Mouse (Mus musculus): ENCODE results near the gene Aph1a. TPM values are rescaled to one million over a fixed set of nuclear protein-coding genes. Genes with fewer than 3 reads are reported as not detected.

The Aph1a gene
- polyA plus RNA-seq, 1 experiment from 2014 or later, result 44.1 TPM

- peak overlapping the region; percentile 99 for H3K9ac ChIP-seq (ENCODE audit: low read length)
- peak overlapping the region; percentile 66 for H3K4me2 ChIP-seq (ENCODE audit: low read length)
- H3K36me3 ChIP-seq (ENCODE audit: control insufficient read depth, insufficient read depth, low read length), result peaks cover 19% of the 10 kb centered on the region
- H3K27ac ChIP-seq (ENCODE audit: low read depth), result peak overlapping the region; percentile 94
- peak; percentile 66 for DNase-seq (ENCODE audit: low spot score)
- ATAC-seq (replicated peaks; ENCODE audit: low FRiP score, low TSS enrichment, low read depth), result no peak
- H3K27me3 ChIP-seq (replicated peaks; ENCODE audit: control insufficient read depth, insufficient read depth, low read length), result no peaks in the 10 kb centered on the region
- H3K4me1 ChIP-seq (replicated peaks; ENCODE audit: control insufficient read depth, insufficient read depth, low read length), result 0 out of 2 replicates have a peak, but pooled peaks cover 15% of the 10 kb centered on the region
- WGBS, result under 1% methylated on average over 5 of the region's 5 CpGs
- H3K9me3 ChIP-seq (ENCODE audit: control insufficient read depth, low read length), result no peaks in the 10 kb centered on the region
- H3K4me3 ChIP-seq (ENCODE audit: low read depth, low read length), result peak overlapping the region; percentile 95
Observed at GRCm38 (mm10) chr3:95930471-95930789, 36.7 kb downstream of the Aph1a start.

DNA sequence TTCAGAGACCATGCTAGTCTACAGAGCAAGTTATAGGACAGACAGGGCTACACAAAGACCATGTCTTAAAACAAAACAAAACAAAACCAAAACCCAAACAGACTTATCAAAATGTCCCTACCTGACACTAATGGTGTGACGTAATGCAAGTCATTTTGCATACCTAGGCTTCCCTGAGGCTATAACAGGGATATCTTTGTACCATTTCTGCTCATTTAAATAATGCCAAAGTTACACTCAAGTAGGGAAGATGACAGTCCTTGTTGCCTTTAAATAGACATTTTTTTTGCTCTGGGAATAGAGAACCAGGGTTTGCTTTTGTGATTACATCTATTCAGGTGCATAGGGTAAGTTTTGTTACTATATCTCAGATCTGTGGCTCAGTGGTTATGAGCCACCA is 37.7 kb downstream of the Aph1a start:
- WGBS, result 100% methylated on average over 1 of the region's 1 CpGs
- H3K4me3 ChIP-seq (ENCODE audit: low read depth, low read length), result no peak overlapping the region

GRCm38 (mm10) chr3:95932157-95932556 is 38.4 kb downstream of the Aph1a start:
- no peak overlapping the region for H3K27ac ChIP-seq (ENCODE audit: low read depth)
- H3K9me3 ChIP-seq (ENCODE audit: control insufficient read depth, low read length), result no peaks in the 10 kb centered on the region
- DNase-seq (ENCODE audit: low spot score) (no peak), ATAC-seq (replicated peaks; ENCODE audit: low FRiP score, low TSS enrichment, low read depth) (no peak)
- no peak overlapping the region for H3K9ac ChIP-seq (ENCODE audit: low read length)
- no peak overlapping the region for H3K4me2 ChIP-seq (ENCODE audit: low read length)
- no peaks in the 10 kb centered on the region for H3K27me3 ChIP-seq (replicated peaks; ENCODE audit: control insufficient read depth, insufficient read depth, low read length)
- peaks cover 29% of the 10 kb centered on the region for H3K36me3 ChIP-seq (ENCODE audit: control insufficient read depth, insufficient read depth, low read length)
- H3K4me1 ChIP-seq (replicated peaks; ENCODE audit: control insufficient read depth, insufficient read depth, low read length), result 0 out of 2 replicates have a peak, but pooled peaks cover 15% of the 10 kb centered on the region
- WGBS, result 76% methylated on average over 1 of the region's 1 CpGs
- H3K4me3 ChIP-seq (ENCODE audit: low read depth, low read length), result no peak overlapping the region

More for the DNA sequence above, 37.7 kb downstream of the Aph1a start:
- Histone ChIP-seq H3K27me3 (replicated peaks; ENCODE audit: control insufficient read depth, insufficient read depth, low read length) (no peaks in the 10 kb centered on the region), H3K27ac (ENCODE audit: low read depth) (no peak overlapping the region), H3K36me3 (ENCODE audit: control insufficient read depth, insufficient read depth, low read length) (peaks cover 22% of the 10 kb centered on the region), H3K4me1 (replicated peaks; ENCODE audit: control insufficient read depth, insufficient read depth, low read length) (0 out of 2 replicates have a peak, but pooled peaks cover 15% of the 10 kb centered on the region), H3K9me3 (ENCODE audit: control insufficient read depth, low read length) (no peaks in the 10 kb centered on the region), H3K9ac (ENCODE audit: low read length) (no peak overlapping the region), H3K4me2 (ENCODE audit: low read length) (no peak overlapping the region)
- DNase-seq (ENCODE audit: low spot score) (no peak), ATAC-seq (replicated peaks; ENCODE audit: low FRiP score, low TSS enrichment, low read depth) (no peak)

DNA sequence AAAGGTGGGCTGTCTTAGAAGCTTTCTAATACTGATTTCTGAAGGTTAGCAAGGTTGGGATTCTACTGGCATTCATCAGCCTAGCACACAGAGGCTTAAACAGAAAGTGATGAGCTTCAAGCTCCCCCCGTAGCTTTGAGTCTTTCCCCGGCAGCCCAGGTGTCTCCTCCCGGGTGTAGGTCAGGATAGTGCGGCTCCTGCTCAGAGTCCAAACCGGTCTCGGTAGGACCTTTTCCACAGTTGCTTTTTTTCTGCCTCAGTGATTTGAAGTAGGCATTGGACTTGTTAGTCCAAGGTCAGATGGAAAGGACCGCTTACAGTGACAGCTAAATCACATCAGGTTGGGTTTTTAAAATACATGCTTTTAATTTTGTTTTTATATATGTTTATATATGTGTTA is 38.8 kb downstream of the Aph1a start:
- Histone ChIP-seq H3K27me3 (replicated peaks; ENCODE audit: control insufficient read depth, insufficient read depth, low read length) (no peaks in the 10 kb centered on the region), H3K9me3 (ENCODE audit: control insufficient read depth, low read length) (no peaks in the 10 kb centered on the region), H3K36me3 (ENCODE audit: control insufficient read depth, insufficient read depth, low read length) (peaks cover 33% of the 10 kb centered on the region), H3K4me1 (replicated peaks; ENCODE audit: control insufficient read depth, insufficient read depth, low read length) (0 out of 2 replicates have a peak, but pooled peaks cover 15% of the 10 kb centered on the region), H3K27ac (ENCODE audit: low read depth) (no peak overlapping the region), H3K9ac (ENCODE audit: low read length) (no peak overlapping the region), H3K4me3 (ENCODE audit: low read depth, low read length) (no peak overlapping the region), H3K4me2 (ENCODE audit: low read length) (no peak overlapping the region)
- DNase-seq (ENCODE audit: low spot score) (no peak), ATAC-seq (replicated peaks; ENCODE audit: low FRiP score, low TSS enrichment, low read depth) (no peak)
- WGBS, result 95% methylated on average over 7 of the region's 7 CpGs

- WGBS, result 91% methylated on average over 7 of the region's 7 CpGs
Observed at GRCm38 (mm10) chr3:95933111-95933750, 39.5 kb downstream of the Aph1a start.

GRCm38 (mm10) chr3:95934448-95934847 is 40.7 kb downstream of the Aph1a start:
- Histone ChIP-seq H3K27me3 (replicated peaks; ENCODE audit: control insufficient read depth, insufficient read depth, low read length) (no peaks in the 10 kb centered on the region), H3K4me3 (ENCODE audit: low read depth, low read length) (no peak overlapping the region), H3K36me3 (ENCODE audit: control insufficient read depth, insufficient read depth, low read length) (peaks cover 52% of the 10 kb centered on the region), H3K27ac (ENCODE audit: low read depth) (no peak overlapping the region), H3K4me1 (replicated peaks; ENCODE audit: control insufficient read depth, insufficient read depth, low read length) (0 out of 2 replicates have a peak, but pooled peaks cover 10% of the 10 kb centered on the region), H3K9ac (ENCODE audit: low read length) (no peak overlapping the region), H3K9me3 (ENCODE audit: control insufficient read depth, low read length) (no peaks in the 10 kb centered on the region), H3K4me2 (ENCODE audit: low read length) (no peak overlapping the region)
- DNase-seq (ENCODE audit: low spot score) (no peak), ATAC-seq (replicated peaks; ENCODE audit: low FRiP score, low TSS enrichment, low read depth) (no peak)
- WGBS, result 88% methylated on average over 1 of the region's 1 CpGs

More at GRCm38 (mm10) chr3:95933111-95933750, 39.5 kb downstream of the Aph1a start:
- Histone ChIP-seq H3K27me3 (replicated peaks; ENCODE audit: control insufficient read depth, insufficient read depth, low read length) (no peaks in the 10 kb centered on the region), H3K9me3 (ENCODE audit: control insufficient read depth, low read length) (no peaks in the 10 kb centered on the region), H3K36me3 (ENCODE audit: control insufficient read depth, insufficient read depth, low read length) (peaks cover 40% of the 10 kb centered on the region), H3K9ac (ENCODE audit: low read length) (no peak overlapping the region), H3K4me2 (ENCODE audit: low read length) (no peak overlapping the region), H3K27ac (ENCODE audit: low read depth) (no peak overlapping the region), H3K4me3 (ENCODE audit: low read depth, low read length) (no peak overlapping the region), H3K4me1 (replicated peaks; ENCODE audit: control insufficient read depth, insufficient read depth, low read length) (0 out of 2 replicates have a peak, but pooled peaks cover 11% of the 10 kb centered on the region)
- no peak for ATAC-seq (replicated peaks; ENCODE audit: low FRiP score, low TSS enrichment, low read depth)
- DNase-seq (ENCODE audit: low spot score), result no peak

GRCm38 (mm10) chr3:95938217-95938616 is 44.4 kb downstream of the Aph1a start:
- no peak overlapping the region for H3K4me3 ChIP-seq (ENCODE audit: low read depth, low read length)
- H3K4me1 ChIP-seq (replicated peaks; ENCODE audit: control insufficient read depth, insufficient read depth, low read length), result no peaks in the 10 kb centered on the region
- H3K9me3 ChIP-seq (ENCODE audit: control insufficient read depth, low read length), result no peaks in the 10 kb centered on the region
- no peak overlapping the region for H3K9ac ChIP-seq (ENCODE audit: low read length)
- peaks cover 89% of the 10 kb centered on the region for H3K36me3 ChIP-seq (ENCODE audit: control insufficient read depth, insufficient read depth, low read length)
- H3K4me2 ChIP-seq (ENCODE audit: low read length), result no peak overlapping the region
- DNase-seq (ENCODE audit: low spot score) (no peak), ATAC-seq (replicated peaks; ENCODE audit: low FRiP score, low TSS enrichment, low read depth) (no peak)
- 96% methylated on average over 8 of the region's 8 CpGs for WGBS
- no peak overlapping the region for H3K27ac ChIP-seq (ENCODE audit: low read depth)
- no peaks in the 10 kb centered on the region for H3K27me3 ChIP-seq (replicated peaks; ENCODE audit: control insufficient read depth, insufficient read depth, low read length)

- Histone ChIP-seq H3K4me2 (ENCODE audit: low read length) (no peak overlapping the region), H3K4me3 (ENCODE audit: low read depth, low read length) (no peak overlapping the region)
- no peak for ATAC-seq (replicated peaks; ENCODE audit: low FRiP score, low TSS enrichment, low read depth)
Observed at GRCm38 (mm10) chr3:95938835-95939234, 45.1 kb downstream of the Aph1a start.

DNA sequence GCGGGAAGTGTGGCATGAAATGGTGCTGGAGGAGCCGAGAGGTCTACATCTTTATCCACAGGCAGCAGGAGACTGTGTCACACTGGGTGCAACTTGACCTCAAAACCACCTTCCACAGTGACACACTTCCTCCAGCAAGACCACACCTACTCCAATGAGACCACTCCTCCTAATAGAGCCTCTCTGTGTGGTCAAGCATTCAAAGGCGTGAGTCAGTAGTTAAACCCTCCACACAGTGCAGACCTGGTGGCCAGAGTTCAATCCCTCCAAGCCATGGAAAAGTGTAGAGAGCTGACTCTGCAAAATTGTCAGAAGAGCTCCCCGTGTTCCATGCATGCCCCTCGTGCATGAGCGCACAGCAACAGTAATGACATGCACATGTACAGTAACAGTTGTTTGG is 49.0 kb downstream of the Aph1a start:
- Histone ChIP-seq H3K27me3 (replicated peaks; ENCODE audit: control insufficient read depth, insufficient read depth, low read length) (no peaks in the 10 kb centered on the region), H3K4me1 (replicated peaks; ENCODE audit: control insufficient read depth, insufficient read depth, low read length) (no peaks in the 10 kb centered on the region), H3K36me3 (ENCODE audit: control insufficient read depth, insufficient read depth, low read length) (peaks cover 95% of the 10 kb centered on the region), H3K4me2 (ENCODE audit: low read length) (no peak overlapping the region), H3K4me3 (ENCODE audit: low read depth, low read length) (no peak overlapping the region), H3K9me3 (ENCODE audit: control insufficient read depth, low read length) (no peaks in the 10 kb centered on the region), H3K27ac (ENCODE audit: low read depth) (no peak overlapping the region), H3K9ac (ENCODE audit: low read length) (no peak overlapping the region)
- ATAC-seq (replicated peaks; ENCODE audit: low FRiP score, low TSS enrichment, low read depth) (no peak), DNase-seq (ENCODE audit: low spot score) (no peak)
- 89% methylated on average over 6 of the region's 6 CpGs for WGBS

More at GRCm38 (mm10) chr3:95938835-95939234, 45.1 kb downstream of the Aph1a start:
- Histone ChIP-seq H3K27me3 (replicated peaks; ENCODE audit: control insufficient read depth, insufficient read depth, low read length) (no peaks in the 10 kb centered on the region), H3K4me1 (replicated peaks; ENCODE audit: control insufficient read depth, insufficient read depth, low read length) (no peaks in the 10 kb centered on the region), H3K9me3 (ENCODE audit: control insufficient read depth, low read length) (no peaks in the 10 kb centered on the region), H3K9ac (ENCODE audit: low read length) (no peak overlapping the region), H3K27ac (ENCODE audit: low read depth) (no peak overlapping the region), H3K36me3 (ENCODE audit: control insufficient read depth, insufficient read depth, low read length) (peaks cover 90% of the 10 kb centered on the region)
- DNase-seq (ENCODE audit: low spot score), result no peak
- 93% methylated on average over 15 of the region's 15 CpGs for WGBS
